Mouse (Mus musculus) olfactory bulb, adult 2 months (tissue): ENCODE results near the gene Hspa12b. TPM values are rescaled to one million over a fixed set of nuclear protein-coding genes. Genes with fewer than 3 reads are reported as not detected.
"Not testable (repeated sequence)": the region's sequence is repeated elsewhere in the genome, so short reads cannot be mapped to it uniquely, and the experiment has no call there.

Experiments used
- H3K27ac ChIP-seq: fragments of 200-500 bp; 2 replicates; pipeline ENCODE4 v1.5.1; 2012; ENCODE audit warnings: low read depth, low read length; ENCODE audit not compliant: insufficient read depth
- H3K4me1 ChIP-seq: fragments of 200-500 bp; 2 replicates; pipeline ENCODE4 v1.6.1; 2012; ENCODE audit warnings: low read length; ENCODE audit not compliant: control insufficient read depth, insufficient read depth
- H3K4me3 ChIP-seq: fragments of 200-500 bp; 2 replicates; pipeline ENCODE4 v1.5.1; 2012; ENCODE audit warnings: mild to moderate bottlenecking, low read depth, low read length, moderate library complexity; ENCODE audit not compliant: insufficient read depth
- CTCF ChIP-seq: fragments of 200-500 bp; IDR thresholded peaks from 2 replicates; pipeline ENCODE4 v1.5.1; 2012; ENCODE audit warnings: low read depth, mild to moderate bottlenecking, low read length, moderate library complexity; ENCODE audit not compliant: insufficient read depth
- POLR2A ChIP-seq: fragments of 200-500 bp; IDR thresholded peaks from 2 replicates; pipeline ENCODE4 v1.6.1; 2012; ENCODE audit warnings: mild to moderate bottlenecking, low read depth, low read length, moderate library complexity; ENCODE audit not compliant: insufficient read depth
- WGBS: fragments of 180-500 bp; shearing (Covaris S2); methylation state at CpG from one replicate; pipeline ENCODE4 v1.1.7; 2018; 5-methylcytosine and 5-hydroxymethylcytosine counted together
- polyA plus RNA-seq: library from polyadenylated mRNA; stranded (reverse); fragments of >200 nt; gene quantifications from 2 replicates; pipeline ENCODE4 v1.2.4, GENCODE M21; 2012; ENCODE audit warnings: low replicate concordance; ENCODE audit not compliant: missing spikeins, insufficient read depth, insufficient read length

Hspa12b gene
- polyA plus RNA-seq, 1 experiment, result not detected

DNA sequence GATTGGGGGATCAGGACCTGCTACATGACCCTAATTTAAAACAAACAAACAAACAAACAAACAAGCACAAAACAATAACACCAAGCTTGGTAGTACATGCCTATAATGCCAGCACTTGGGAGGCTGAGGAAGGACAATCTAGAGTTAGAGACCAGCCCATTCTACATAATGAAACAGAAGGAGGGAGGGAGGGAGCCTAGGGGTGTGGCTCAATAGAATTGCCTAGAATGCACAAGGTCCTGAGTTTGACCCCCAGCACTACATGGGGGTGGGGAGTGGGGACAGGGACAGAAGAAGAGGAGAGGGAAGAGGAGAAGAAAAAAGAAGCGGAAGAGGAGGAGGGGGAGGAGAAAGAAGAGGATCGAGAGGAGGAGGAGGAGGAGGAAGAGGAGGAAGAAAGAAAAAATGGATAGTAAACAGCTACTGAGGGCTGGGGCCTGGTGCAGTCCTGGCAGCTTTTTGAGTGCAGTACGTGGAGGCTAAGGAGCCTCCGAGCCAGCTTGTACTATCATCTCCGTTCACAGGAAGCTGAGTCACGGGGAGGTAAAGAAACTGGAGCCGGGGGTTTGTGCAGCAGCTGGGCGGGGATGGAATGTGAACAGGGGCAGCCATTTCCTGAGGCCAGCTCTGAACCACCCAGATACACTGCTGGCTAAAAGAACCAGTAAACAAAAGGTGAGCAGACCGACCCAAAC lies 30.8 kb upstream of the Hspa12b start:
- TF ChIP-seq CTCF (no peak), POLR2A (no peak)
- WGBS, result 28% methylated on average over 9 of the region's 9 CpGs
- H3K27ac ChIP-seq, result no peak overlapping the region
- no peak overlapping the region for H3K4me3 ChIP-seq
- peaks cover 5% of the 10 kb centered on the region; the same call in 1 of the 2 replicates for H3K4me1 ChIP-seq

DNA sequence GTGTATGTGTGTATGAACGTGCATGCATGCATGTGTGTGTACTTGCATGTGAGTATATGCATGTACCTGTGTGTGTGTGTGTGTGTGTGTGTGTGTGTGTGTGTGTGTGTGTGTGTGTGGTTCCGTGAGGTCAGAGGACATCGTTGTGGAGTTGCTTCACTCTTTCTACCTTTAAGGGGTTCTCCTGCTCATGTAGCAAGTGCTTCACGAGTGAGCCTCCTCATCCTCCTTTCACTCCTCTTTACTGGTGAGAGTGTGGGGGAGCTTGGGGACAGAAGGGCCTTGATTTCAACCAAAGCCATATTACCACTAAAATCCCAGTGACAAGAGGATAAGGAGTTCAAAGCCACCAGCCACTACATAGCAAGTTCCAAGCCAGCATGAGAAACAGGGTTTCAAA lies 30.0 kb upstream of the Hspa12b start:
- no peak overlapping the region for H3K27ac ChIP-seq
- WGBS, result 86% methylated on average over 4 of the region's 4 CpGs
- no peak overlapping the region for H3K4me3 ChIP-seq
- TF ChIP-seq CTCF (no peak), POLR2A (no peak)
- H3K4me1 ChIP-seq, result peaks cover 5% of the 10 kb centered on the region; the same call in 1 of the 2 replicates

- H3K4me1 ChIP-seq, result peaks cover 4% of the 10 kb centered on the region; the same call in 1 of the 2 replicates
- H3K27ac ChIP-seq, result no peak overlapping the region
- WGBS, result 53% methylated on average over 3 of the region's 3 CpGs
- no peak overlapping the region for H3K4me3 ChIP-seq
- TF ChIP-seq CTCF, result no peak
- no peak for TF ChIP-seq POLR2A
Observed at GRCm38 (mm10) chr2:131101530-131101929, 25.6 kb upstream of the Hspa12b start.

DNA sequence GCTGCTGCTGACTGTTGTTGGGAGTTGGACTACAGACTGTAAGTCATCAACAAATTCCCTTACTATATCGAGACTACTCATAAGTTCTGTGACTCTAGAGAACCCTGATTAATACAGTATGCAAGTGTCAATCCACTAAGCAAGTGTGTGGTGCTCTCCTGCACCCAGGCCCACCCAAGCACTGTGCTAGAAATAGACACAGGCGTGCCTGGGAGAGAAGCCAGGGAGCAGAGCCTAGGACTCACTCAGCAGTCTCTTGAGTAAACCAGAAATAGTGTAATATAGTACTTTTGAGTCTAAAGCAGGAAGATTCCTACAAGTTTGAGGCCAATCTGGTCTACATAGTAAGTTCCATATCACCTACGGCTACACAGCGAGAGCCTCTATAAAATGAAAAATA lies 23.1 kb upstream of the Hspa12b start:
- WGBS, result 82% methylated on average over 4 of the region's 4 CpGs
- Histone ChIP-seq H3K27ac (no peak overlapping the region), H3K4me3 (no peak overlapping the region), H3K4me1 (peaks cover 3% of the 10 kb centered on the region; the same call in 1 of the 2 replicates)
- TF ChIP-seq POLR2A (no peak), CTCF (no peak)

- not testable (repeated sequence) for H3K27ac ChIP-seq, H3K4me3 ChIP-seq, H3K4me1 ChIP-seq
- 82% methylated on average over 4 of the region's 4 CpGs for WGBS
Observed at GRCm38 (mm10) chr2:131105061-131105460, 22.0 kb upstream of the Hspa12b start.

- no peak overlapping the region for H3K27ac ChIP-seq
- WGBS, result 88% methylated on average over 5 of the region's 5 CpGs
- H3K4me3 ChIP-seq, result no peak overlapping the region
- TF ChIP-seq CTCF, result no peak
- no peak for TF ChIP-seq POLR2A
- peaks cover 3% of the 10 kb centered on the region; the same call in 1 of the 2 replicates for H3K4me1 ChIP-seq
Observed at GRCm38 (mm10) chr2:131105989-131106388, 21.1 kb upstream of the Hspa12b start.

- 84% methylated on average over 2 of the region's 2 CpGs for WGBS
- no peaks in the 10 kb centered on the region for H3K4me1 ChIP-seq
- no peak for TF ChIP-seq CTCF
- TF ChIP-seq POLR2A, result no peak
- no peak overlapping the region for H3K27ac ChIP-seq
- no peak overlapping the region for H3K4me3 ChIP-seq
Observed at GRCm38 (mm10) chr2:131118968-131119574, 8.0 kb upstream of the Hspa12b start.

GRCm38 (mm10) chr2:131124166-131124565 lies 2.9 kb upstream of the Hspa12b start:
- WGBS, result 73% methylated on average over 3 of the region's 3 CpGs
- H3K4me1 ChIP-seq, result peaks cover 13% of the 10 kb centered on the region
- no peak for TF ChIP-seq POLR2A
- no peak for TF ChIP-seq CTCF
- H3K27ac ChIP-seq, result no peak overlapping the region
- no peak overlapping the region for H3K4me3 ChIP-seq

GRCm38 (mm10) chr2:131125157-131125963 lies 1.7 kb upstream of the Hspa12b start:
- H3K4me1 ChIP-seq, result peaks cover 13% of the 10 kb centered on the region
- no peak overlapping the region for H3K4me3 ChIP-seq
- no peak overlapping the region for H3K27ac ChIP-seq
- WGBS, result 97% methylated on average over 9 of the region's 9 CpGs
- TF ChIP-seq CTCF (no peak), POLR2A (no peak)
